Mouse (Mus musculus) intestine, embryonic 16.5 days (tissue): ENCODE measurements around the gene Rarres1. TPM values are rescaled to one million over a fixed set of nuclear protein-coding genes. Genes with fewer than 3 reads are reported as not detected.

Experiments
- ATAC-seq: fragments of 200-750 bp; cut with Nextera tagmentation; 2 replicates; pipeline ENCODE4 v1.8.0; 2017; ENCODE audit warnings: moderate TSS enrichment, moderate library complexity
- H3K27ac ChIP-seq: fragments of 300-500 bp; sonication (generic); 2 replicates; pipeline ENCODE4 v1.5.1; 2014; ENCODE audit warnings: mild to moderate bottlenecking, low read length
- H3K27me3 ChIP-seq: fragments of 300-500 bp; sonication (generic); replicated peaks from 2 replicates; pipeline ENCODE4 v1.6.1; 2014; ENCODE audit warnings: low read length, control low read depth, mixed read lengths; ENCODE audit not compliant: control insufficient read depth, insufficient read depth
- H3K36me3 ChIP-seq: fragments of 300-500 bp; sonication (generic); 2 replicates; pipeline ENCODE4 v1.6.1; 2014; ENCODE audit warnings: low read length, control low read depth; ENCODE audit not compliant: control insufficient read depth, insufficient read depth
- H3K4me1 ChIP-seq: fragments of 300-500 bp; sonication (generic); 2 replicates; pipeline ENCODE4 v1.6.1; 2014; ENCODE audit warnings: low read length, control low read depth, mixed read lengths; ENCODE audit not compliant: control insufficient read depth, insufficient read depth
- H3K4me2 ChIP-seq: fragments of 300-500 bp; sonication (generic); 2 replicates; pipeline ENCODE4 v1.6.1; 2014; ENCODE audit warnings: low read depth, low read length, control low read depth
- H3K4me3 ChIP-seq: fragments of 300-500 bp; sonication (generic); 2 replicates; pipeline ENCODE4 v1.5.1; 2014; ENCODE audit warnings: mild to moderate bottlenecking, low read length
- H3K9ac ChIP-seq: fragments of 300-500 bp; sonication (generic); 2 replicates; pipeline ENCODE4 v1.6.1; 2014; ENCODE audit warnings: low read depth, low read length
- H3K9me3 ChIP-seq: fragments of 300-500 bp; sonication (generic); 2 replicates; pipeline ENCODE4 v1.6.1; 2016; ENCODE audit warnings: low read length, control low read depth; ENCODE audit not compliant: control insufficient read depth
- WGBS: fragments of 180-500 bp; shearing (Covaris S2); extraction: QIAGEN DNeasy Blood & Tissue Kit; methylation state at CpG from one replicate; pipeline ENCODE4 v1.1.7; 2014; 5-methylcytosine and 5-hydroxymethylcytosine counted together
- polyA plus RNA-seq: library from polyadenylated mRNA; unstranded; fragments of >200 nt; fragmentation: Nextera tagmentation; extraction: Ambion mirVana; gene quantifications from 2 replicates; pipeline ENCODE4 v1.2.1, GENCODE M21; 2015

Rarres1 gene
- 1.3 and 1.4 TPM in 2 replicates for polyA plus RNA-seq

DNA sequence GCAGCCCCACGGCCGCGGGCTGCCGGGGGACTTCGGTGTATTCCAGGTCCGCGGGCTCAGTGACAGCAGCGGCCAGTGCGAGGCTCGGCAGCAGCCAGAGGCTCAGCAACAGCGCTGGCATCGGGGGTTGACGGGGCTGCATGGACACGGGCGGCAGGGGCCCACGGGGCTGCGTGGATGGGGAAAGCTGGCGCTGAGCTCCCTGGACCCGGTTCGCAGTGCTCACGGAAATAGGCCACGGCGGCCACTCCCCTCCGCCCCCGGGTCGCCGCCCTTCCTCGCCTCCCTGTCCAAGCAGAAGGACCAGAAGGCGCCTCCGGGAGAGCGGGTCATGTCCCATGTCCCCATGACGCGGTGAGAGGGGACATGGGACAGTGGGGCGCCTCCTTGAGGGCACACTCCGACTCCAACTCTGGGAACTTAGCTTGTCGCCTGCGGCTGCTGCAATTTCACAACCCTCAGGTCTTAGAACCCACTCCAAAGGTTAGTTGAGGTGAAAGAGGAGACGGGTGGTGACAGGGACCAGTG, at the start of gene Rarres1:
Gene Rarres1 (minus strand): TSS at position 250 of the 528 bp plus-strand sequence.
- peak within 1 kb of the TSS; percentile 67 for H3K9ac ChIP-seq
- no peaks in the 10 kb centered on the region for H3K36me3 ChIP-seq
- H3K4me3 ChIP-seq, result peak within 1 kb of the TSS; percentile 60
- no peaks in the 10 kb centered on the region for H3K9me3 ChIP-seq
- 3% methylated on average over 38 of the region's 38 CpGs for WGBS
- H3K27ac ChIP-seq, result no peak within 1 kb of the TSS
- 0 out of 2 replicates have a peak, but pooled peaks cover 3% of the 10 kb centered on the region for H3K4me1 ChIP-seq
- peak; percentile 59 for ATAC-seq
- peaks cover 22% of the 10 kb centered on the region; the same call in 1 of the 2 replicates for H3K27me3 ChIP-seq
- peak within 1 kb of the TSS; percentile 100 for H3K4me2 ChIP-seq

DNA sequence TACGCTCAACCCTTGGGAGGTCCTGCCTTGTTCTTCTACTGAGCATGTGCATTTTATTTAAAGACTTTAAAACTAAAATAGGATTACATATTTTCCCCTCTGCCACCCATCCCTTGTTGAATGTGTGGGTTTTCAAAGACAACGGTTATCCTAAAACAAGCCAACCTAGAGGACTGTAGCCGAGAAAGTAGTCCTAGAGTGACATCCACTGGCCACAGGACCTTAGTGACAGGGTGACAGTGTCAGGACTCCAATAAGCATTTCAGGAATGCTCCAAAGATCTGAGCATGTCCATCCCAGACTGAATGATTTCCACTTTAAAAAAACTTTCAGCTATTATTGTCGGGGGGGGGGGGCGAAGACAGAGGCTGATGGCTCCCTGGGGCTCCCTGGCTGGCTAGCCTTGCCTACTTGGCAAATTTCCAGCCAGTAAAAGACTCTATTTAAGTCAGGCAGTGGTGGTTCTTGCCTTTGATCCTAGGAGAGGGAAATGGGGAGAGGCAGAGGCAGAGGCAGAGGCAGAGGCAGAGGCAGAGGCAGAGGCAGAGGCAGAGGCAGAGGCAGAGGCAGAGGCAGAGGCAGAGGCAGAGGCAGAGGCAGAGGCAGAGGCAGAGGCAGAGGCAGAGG, 49.5 kb upstream of the Rarres1 start:
- Histone ChIP-seq H3K4me3 (no peak overlapping the region), H3K4me1 (no peaks in the 10 kb centered on the region), H3K4me2 (no peak overlapping the region), H3K9ac (no peak overlapping the region), H3K27ac (no peak overlapping the region), H3K9me3 (no peaks in the 10 kb centered on the region), H3K27me3 (no peaks in the 10 kb centered on the region; the same call in 1 of the 2 replicates), H3K36me3 (no peaks in the 10 kb centered on the region)
- no peak for ATAC-seq
- WGBS, result 58% methylated on average over 5 of the region's 5 CpGs

GRCm38 (mm10) chr3:67557718-67558354, 42.5 kb upstream of the Rarres1 start:
- H3K4me1 ChIP-seq, result no peaks in the 10 kb centered on the region
- H3K27ac ChIP-seq, result no peak overlapping the region
- no peak overlapping the region for H3K4me3 ChIP-seq
- H3K27me3 ChIP-seq, result no peaks in the 10 kb centered on the region
- no peaks in the 10 kb centered on the region for H3K36me3 ChIP-seq
- no peak for ATAC-seq
- no peak overlapping the region for H3K9ac ChIP-seq
- WGBS, result 73% methylated on average over 14 of the region's 14 CpGs
- H3K4me2 ChIP-seq, result no peak overlapping the region
- no peaks in the 10 kb centered on the region for H3K9me3 ChIP-seq

DNA sequence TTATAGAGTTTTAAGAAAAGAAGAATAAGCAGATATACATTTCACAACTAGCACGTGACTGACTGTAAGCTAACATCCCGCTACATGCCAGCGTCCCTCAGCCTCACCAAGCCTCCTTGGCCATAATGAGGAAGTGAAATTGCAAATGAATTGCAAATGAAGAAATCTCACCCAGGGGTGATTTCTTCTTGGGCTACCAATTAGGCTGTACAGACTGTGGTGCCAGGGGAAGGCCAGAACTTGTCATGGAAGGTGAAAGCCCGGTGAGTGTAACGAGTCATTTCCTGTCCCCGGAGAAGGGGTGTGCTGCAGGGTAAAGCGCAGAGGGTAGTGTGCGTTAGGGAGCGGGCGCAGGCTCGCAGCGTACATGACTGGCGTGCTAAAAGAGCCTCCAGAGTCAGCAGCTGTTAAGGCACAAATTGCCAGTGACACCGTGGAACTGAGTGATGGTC, 41.9 kb upstream of the Rarres1 start:
- Histone ChIP-seq H3K4me1 (no peaks in the 10 kb centered on the region), H3K27me3 (no peaks in the 10 kb centered on the region), H3K4me2 (0 out of 2 replicates have a peak overlapping the region, but pooled peaks have one; percentile 9), H3K36me3 (no peaks in the 10 kb centered on the region), H3K27ac (no peak overlapping the region), H3K9ac (no peak overlapping the region), H3K9me3 (no peaks in the 10 kb centered on the region), H3K4me3 (peak overlapping the region; percentile 7; the same call in 1 of the 2 replicates)
- WGBS, result 51% methylated on average over 14 of the region's 14 CpGs
- ATAC-seq, result no peak

- no peak overlapping the region for H3K9ac ChIP-seq
- no peaks in the 10 kb centered on the region for H3K9me3 ChIP-seq
- WGBS, result 80% methylated on average over 5 of the region's 5 CpGs
- no peak overlapping the region for H3K27ac ChIP-seq
- H3K4me2 ChIP-seq, result no peak overlapping the region
- ATAC-seq, result no peak
- H3K4me3 ChIP-seq, result no peak overlapping the region
- no peaks in the 10 kb centered on the region for H3K36me3 ChIP-seq
- H3K27me3 ChIP-seq, result no peaks in the 10 kb centered on the region
- no peaks in the 10 kb centered on the region for H3K4me1 ChIP-seq
These were observed 39.9 kb upstream of the Rarres1 start for GRCm38 (mm10) chr3:67555211-67555610.

DNA sequence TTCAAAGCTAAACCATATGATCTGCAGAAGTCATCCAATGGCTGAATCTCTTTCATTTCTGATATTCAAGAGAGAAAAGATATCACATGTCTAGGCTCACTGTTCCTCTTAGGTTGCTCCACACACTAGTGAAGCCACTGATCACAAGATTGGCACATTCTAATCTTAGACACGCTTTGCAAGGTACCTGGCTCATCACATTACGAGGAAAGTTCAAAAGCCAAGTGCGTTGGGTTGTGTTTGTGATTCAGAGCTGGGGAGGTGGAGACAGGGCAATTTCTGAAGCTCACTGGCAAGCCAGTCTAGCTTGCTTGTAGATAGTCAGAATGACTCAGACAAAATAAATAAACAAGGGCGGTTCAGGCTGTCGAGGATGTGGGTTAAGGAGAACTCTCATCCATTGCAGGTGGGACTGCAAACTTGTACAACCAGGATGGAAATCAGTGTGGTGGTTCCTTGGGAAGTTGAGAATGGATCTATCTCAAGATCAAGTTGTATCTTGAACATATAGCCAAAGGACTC, 38.7 kb upstream of the Rarres1 start:
- Histone ChIP-seq H3K36me3 (no peaks in the 10 kb centered on the region), H3K9ac (no peak overlapping the region), H3K4me3 (no peak overlapping the region), H3K9me3 (no peaks in the 10 kb centered on the region), H3K27ac (no peak overlapping the region), H3K4me2 (no peak overlapping the region), H3K4me1 (no peaks in the 10 kb centered on the region), H3K27me3 (no peaks in the 10 kb centered on the region)
- no peak for ATAC-seq
- WGBS, result 70% methylated on average over 5 of the region's 5 CpGs

GRCm38 (mm10) chr3:67553281-67553680, 38.0 kb upstream of the Rarres1 start:
- Histone ChIP-seq H3K36me3 (no peaks in the 10 kb centered on the region), H3K4me2 (no peak overlapping the region), H3K4me1 (no peaks in the 10 kb centered on the region), H3K27me3 (no peaks in the 10 kb centered on the region), H3K9me3 (no peaks in the 10 kb centered on the region), H3K9ac (no peak overlapping the region), H3K4me3 (no peak overlapping the region), H3K27ac (no peak overlapping the region)
- 0 out of 2 replicates have a peak, but pooled peaks have one; percentile 26 for ATAC-seq
- 39% methylated on average over 4 of the region's 4 CpGs for WGBS

DNA sequence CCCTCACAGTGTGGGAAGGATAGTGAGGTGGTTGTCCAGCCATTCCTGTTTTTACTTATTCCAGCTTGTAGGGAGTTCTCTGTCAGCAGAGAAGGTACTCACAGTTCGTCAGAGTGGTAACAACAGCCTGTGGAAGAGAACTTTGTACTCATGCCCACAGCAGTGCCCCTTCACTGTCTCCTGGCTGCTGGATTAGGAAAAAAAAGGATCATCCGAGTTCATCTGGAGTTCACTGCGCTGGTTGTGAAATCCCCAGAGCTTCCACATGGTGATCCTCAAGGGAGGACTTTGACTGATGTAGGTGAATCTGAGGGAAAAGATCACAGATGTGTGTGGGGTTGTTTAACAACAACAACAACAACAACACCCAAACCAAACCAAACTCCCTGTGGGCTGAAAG, 35.9 kb upstream of the Rarres1 start:
- 52% methylated on average over 3 of the region's 3 CpGs for whole genome bisulfite sequencing
- no peaks in the 10 kb centered on the region for H3K36me3 ChIP-seq
- H3K9ac ChIP-seq, result no peak overlapping the region
- H3K4me3 ChIP-seq, result no peak overlapping the region
- no peak overlapping the region for H3K27ac ChIP-seq
- no peaks in the 10 kb centered on the region for H3K4me1 ChIP-seq
- no peak for ATAC-seq
- no peaks in the 10 kb centered on the region for H3K9me3 ChIP-seq
- H3K4me2 ChIP-seq, result no peak overlapping the region
- no peaks in the 10 kb centered on the region for H3K27me3 ChIP-seq

DNA sequence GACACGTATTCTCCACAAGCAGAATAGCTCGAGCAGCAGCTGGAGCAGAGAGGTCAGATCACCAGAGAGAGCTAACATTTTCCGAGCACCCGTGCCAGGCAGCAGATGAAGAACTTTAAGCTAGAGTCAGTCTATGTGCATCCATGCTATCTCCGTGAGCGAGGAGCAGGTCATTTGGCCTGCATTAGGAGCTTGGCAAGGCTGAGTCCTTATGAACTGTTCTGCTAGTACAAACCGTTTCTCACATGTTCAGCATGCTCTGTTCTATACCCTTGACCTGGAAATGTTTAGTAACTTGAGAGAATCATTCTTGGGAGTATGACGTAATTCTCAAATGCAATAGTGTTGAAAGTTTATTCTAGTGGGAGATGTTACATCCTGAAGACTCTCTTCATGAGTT, 28.3 kb upstream of the Rarres1 start:
- H3K27ac ChIP-seq, result no peak overlapping the region
- no peak overlapping the region for H3K4me3 ChIP-seq
- no peak for ATAC-seq
- no peaks in the 10 kb centered on the region for H3K27me3 ChIP-seq
- H3K36me3 ChIP-seq, result no peaks in the 10 kb centered on the region
- H3K9ac ChIP-seq, result no peak overlapping the region
- no peaks in the 10 kb centered on the region for H3K4me1 ChIP-seq
- no peaks in the 10 kb centered on the region for H3K9me3 ChIP-seq
- H3K4me2 ChIP-seq, result no peak overlapping the region
- 69% methylated on average over 8 of the region's 8 CpGs for WGBS
